Mouse (Mus musculus): ENCODE measurements around the gene Shpk. TPM values are rescaled to one million over a fixed set of nuclear protein-coding genes. Genes with fewer than 3 reads are reported as not detected.

Gene Shpk
- polyA plus RNA-seq, 1 experiment from 2014 or later, result 1.6 TPM

DNA sequence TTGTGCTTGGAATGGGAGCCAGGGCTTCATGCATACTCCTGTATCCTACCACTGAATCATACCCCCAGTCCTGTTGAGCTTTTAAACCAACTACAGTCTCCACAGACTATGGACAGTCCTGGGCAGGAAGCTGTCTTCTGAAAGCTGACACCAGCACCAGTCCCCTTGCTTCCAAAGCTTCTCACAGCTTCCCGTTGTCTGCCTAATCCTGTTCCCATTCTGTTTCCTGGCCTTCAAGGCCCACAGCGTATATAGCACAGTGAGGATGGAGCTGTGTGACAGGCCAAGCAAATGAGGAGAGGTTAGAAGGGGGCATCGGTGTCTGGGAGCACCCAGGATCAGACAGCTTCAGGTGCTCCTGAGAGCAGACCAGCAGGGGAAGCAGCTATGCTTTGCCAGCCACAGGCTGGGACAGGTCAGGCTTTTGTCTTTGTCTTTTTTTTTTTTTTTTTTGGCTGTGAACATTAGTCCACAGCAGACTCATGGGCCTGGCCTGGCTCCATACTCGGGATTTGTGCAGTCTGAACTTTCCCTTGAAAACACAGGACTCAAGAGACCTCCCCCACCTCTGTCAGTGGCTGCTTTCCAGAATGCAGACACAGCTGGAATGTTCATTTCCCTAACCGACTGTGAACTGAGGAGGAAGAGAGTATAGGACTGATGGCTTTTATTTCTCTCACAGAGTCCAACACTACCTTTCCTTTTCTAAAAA lies 36.9 kb downstream of the Shpk start:
- no peak overlapping the region for H3K27ac ChIP-seq (replicated peaks)

DNA sequence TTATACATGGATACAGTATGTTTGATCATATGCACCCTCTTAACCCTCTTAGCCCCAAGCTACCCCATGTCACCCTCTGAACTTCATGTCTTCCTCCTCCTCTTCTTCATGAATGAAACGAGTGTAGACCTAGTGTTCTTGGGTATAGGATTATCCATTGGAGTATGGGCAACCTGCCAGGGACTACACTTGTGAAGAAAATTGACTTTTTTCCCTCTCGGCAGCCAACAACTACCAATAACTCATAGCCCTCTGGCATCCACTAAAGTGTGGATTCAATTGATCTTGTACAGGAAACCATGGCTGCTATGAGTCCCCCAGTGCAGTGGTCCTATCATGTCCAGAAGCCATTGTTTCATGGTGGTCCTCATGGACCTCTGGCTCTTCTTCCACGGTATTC lies 37.5 kb downstream of the Shpk start:
- ATAC-seq (replicated peaks), result no peak
- Histone ChIP-seq H3K4me2 (replicated peaks) (no peak overlapping the region), H3K36me3 (no peaks in the 10 kb centered on the region), H3K27me3 (no peaks in the 10 kb centered on the region), H3K9me3 (no peaks in the 10 kb centered on the region), H3K9ac (replicated peaks) (no peak overlapping the region), H3K27ac (replicated peaks) (no peak overlapping the region), H3K4me1 (no peaks in the 10 kb centered on the region), H3K4me3 (no peak overlapping the region)
- WGBS, result 78% methylated on average over 3 of the region's 3 CpGs

More for the DNA sequence above, 36.9 kb downstream of the Shpk start:
- Histone ChIP-seq H3K27me3 (no peaks in the 10 kb centered on the region), H3K4me1 (no peaks in the 10 kb centered on the region), H3K9ac (replicated peaks) (no peak overlapping the region), H3K36me3 (no peaks in the 10 kb centered on the region), H3K4me2 (replicated peaks) (no peak overlapping the region), H3K4me3 (no peak overlapping the region), H3K9me3 (no peaks in the 10 kb centered on the region)
- 36% methylated on average over 5 of the region's 5 CpGs for WGBS
- no peak for ATAC-seq (replicated peaks)

GRCm38 (mm10) chr11:73242199-73242598 lies 42.9 kb downstream of the Shpk start:
- Histone ChIP-seq H3K4me3 (no peak overlapping the region), H3K27me3 (no peaks in the 10 kb centered on the region), H3K9me3 (no peaks in the 10 kb centered on the region), H3K36me3 (no peaks in the 10 kb centered on the region), H3K9ac (replicated peaks) (no peak overlapping the region), H3K27ac (replicated peaks) (no peak overlapping the region), H3K4me2 (replicated peaks) (no peak overlapping the region), H3K4me1 (no peaks in the 10 kb centered on the region)
- ATAC-seq (replicated peaks), result no peak
- 82% methylated on average over 6 of the region's 6 CpGs for WGBS

DNA sequence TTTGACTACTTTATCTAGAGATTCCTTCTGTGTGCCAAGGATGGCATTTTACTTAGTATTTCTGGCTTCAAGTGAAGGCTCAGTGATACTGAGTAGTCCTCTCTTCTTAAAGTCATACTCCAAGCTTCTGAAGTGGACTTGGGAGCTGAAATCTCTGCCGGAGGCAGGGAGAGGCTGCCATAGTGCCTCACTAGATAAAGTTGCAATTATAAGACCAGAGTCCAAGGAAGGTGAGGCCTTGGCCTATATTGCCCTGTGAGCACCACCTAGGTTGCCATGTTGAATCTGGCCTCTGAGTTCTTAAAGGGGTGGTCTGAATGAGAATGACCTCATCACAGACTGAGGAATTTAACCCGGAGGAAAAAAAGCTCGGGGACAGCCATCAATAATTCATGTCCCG lies 43.5 kb downstream of the Shpk start:
- Histone ChIP-seq H3K36me3 (no peaks in the 10 kb centered on the region), H3K4me3 (no peak overlapping the region), H3K9ac (replicated peaks) (no peak overlapping the region), H3K27me3 (no peaks in the 10 kb centered on the region), H3K4me2 (replicated peaks) (no peak overlapping the region), H3K9me3 (no peaks in the 10 kb centered on the region), H3K4me1 (no peaks in the 10 kb centered on the region), H3K27ac (replicated peaks) (no peak overlapping the region)
- WGBS, result 85% methylated on average over 4 of the region's 4 CpGs
- no peak for ATAC-seq (replicated peaks)

GRCm38 (mm10) chr11:73257362-73257945 lies 58.2 kb downstream of the Shpk start:
- H3K4me3 ChIP-seq, result no peak overlapping the region
- H3K9ac ChIP-seq (replicated peaks), result no peak overlapping the region
- no peak overlapping the region for H3K4me2 ChIP-seq (replicated peaks)
- 87% methylated on average over 4 of the region's 4 CpGs for WGBS
- H3K27me3 ChIP-seq, result no peaks in the 10 kb centered on the region
- no peaks in the 10 kb centered on the region for H3K36me3 ChIP-seq
- H3K4me1 ChIP-seq, result no peaks in the 10 kb centered on the region
- ATAC-seq (replicated peaks), result no peak
- no peaks in the 10 kb centered on the region for H3K9me3 ChIP-seq
- H3K27ac ChIP-seq (replicated peaks), result no peak overlapping the region

DNA sequence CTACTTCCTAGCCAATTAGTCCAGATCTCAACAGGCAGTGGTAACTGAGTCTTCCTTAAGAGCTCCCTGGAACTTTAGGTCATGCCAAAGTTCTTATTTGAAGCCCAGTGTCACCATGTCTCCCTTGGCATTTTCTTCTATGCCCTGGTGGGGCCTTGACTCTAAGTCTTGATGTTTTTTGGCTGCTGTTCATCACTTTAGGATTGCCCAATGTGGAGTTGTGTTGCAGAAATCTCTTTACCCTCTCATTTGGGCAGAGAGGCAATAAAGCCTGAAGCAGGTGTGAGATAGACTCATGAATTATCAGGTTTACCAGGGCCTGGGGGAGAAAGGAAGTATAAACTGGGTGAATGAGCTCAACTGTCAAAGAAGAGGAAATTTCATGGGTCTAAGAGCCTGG lies 59.4 kb downstream of the Shpk start:
- H3K9me3 ChIP-seq, result no peaks in the 10 kb centered on the region
- H3K9ac ChIP-seq (replicated peaks), result no peak overlapping the region
- no peak overlapping the region for H3K27ac ChIP-seq (replicated peaks)
- H3K4me1 ChIP-seq, result no peaks in the 10 kb centered on the region
- no peaks in the 10 kb centered on the region for H3K36me3 ChIP-seq
- ATAC-seq (replicated peaks), result no peak
- no peak overlapping the region for H3K4me2 ChIP-seq (replicated peaks)
- H3K4me3 ChIP-seq, result no peak overlapping the region
- no peaks in the 10 kb centered on the region for H3K27me3 ChIP-seq

GRCm38 (mm10) chr11:73260457-73260856 lies 61.2 kb downstream of the Shpk start:
- H3K4me1 ChIP-seq, result no peaks in the 10 kb centered on the region
- WGBS, result 73% methylated on average over 3 of the region's 3 CpGs

DNA sequence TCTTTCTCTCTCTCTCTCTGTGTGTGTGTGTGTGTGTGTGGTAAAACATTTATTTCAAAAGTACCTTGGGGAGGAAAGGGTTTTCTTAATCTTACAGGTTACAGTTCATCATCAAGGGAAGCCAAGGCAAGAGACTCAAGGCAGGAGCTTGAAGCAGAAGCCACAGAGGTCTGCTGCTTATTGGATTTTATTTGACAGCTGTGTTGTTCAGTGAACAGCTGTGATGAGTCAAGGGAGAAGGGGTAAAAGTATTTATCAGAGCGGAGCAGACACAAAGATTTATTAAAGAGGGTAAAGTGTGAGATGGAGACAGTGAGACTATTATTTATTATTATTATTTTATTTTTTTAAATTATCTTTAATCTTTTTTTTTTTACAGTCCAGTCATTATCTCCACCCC lies 62.1 kb downstream of the Shpk start:
- Histone ChIP-seq H3K9ac (replicated peaks) (no peak overlapping the region), H3K36me3 (no peaks in the 10 kb centered on the region), H3K27ac (replicated peaks) (no peak overlapping the region), H3K9me3 (no peaks in the 10 kb centered on the region), H3K27me3 (no peaks in the 10 kb centered on the region), H3K4me3 (no peak overlapping the region), H3K4me1 (no peaks in the 10 kb centered on the region), H3K4me2 (replicated peaks) (no peak overlapping the region)
- ATAC-seq (replicated peaks), result no peak
- 100% methylated on average over 1 of the region's 1 CpGs for WGBS

More at GRCm38 (mm10) chr11:73260457-73260856, 61.2 kb downstream of the Shpk start:
- Histone ChIP-seq H3K9ac (replicated peaks) (no peak overlapping the region), H3K36me3 (no peaks in the 10 kb centered on the region), H3K27me3 (no peaks in the 10 kb centered on the region), H3K9me3 (no peaks in the 10 kb centered on the region), H3K4me2 (replicated peaks) (no peak overlapping the region), H3K27ac (replicated peaks) (no peak overlapping the region), H3K4me3 (no peak overlapping the region)
- ATAC-seq (replicated peaks), result no peak

DNA sequence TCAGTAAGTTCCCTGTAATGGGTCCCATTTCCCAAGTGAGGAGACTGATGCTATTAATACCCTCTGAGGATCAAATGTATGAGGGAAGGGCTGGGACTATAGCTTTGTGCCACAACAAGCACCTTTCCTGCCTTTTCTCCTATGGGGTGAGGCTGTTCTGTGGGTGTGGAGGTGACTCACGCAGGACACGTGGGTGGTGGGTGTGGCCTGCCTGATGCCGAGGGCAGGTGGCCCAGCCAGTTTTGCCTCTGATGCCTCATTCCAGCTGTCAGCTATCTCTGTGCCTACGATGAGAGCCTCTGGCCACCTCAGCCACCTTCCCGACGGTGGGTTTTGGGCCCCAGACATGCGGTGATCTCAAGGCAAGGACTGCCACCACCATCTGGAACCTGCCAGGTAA lies 68.0 kb downstream of the Shpk start, which contains the start of gene Trpv3:
Trpv3 (plus strand) TSS at position 122 of the 400 bp plus-strand sequence.
- 90% methylated on average over 7 of the region's 7 CpGs for WGBS
- ATAC-seq (replicated peaks), result no peak
- H3K9ac ChIP-seq (replicated peaks), result no peak within 1 kb of the TSS

More for the DNA sequence above, 68.0 kb downstream of the Shpk start, which contains the start of gene Trpv3:
- no peaks in the 10 kb centered on the region for H3K27me3 ChIP-seq
- H3K36me3 ChIP-seq, result no peaks in the 10 kb centered on the region
- H3K4me2 ChIP-seq (replicated peaks), result no peak within 1 kb of the TSS
- no peaks in the 10 kb centered on the region for H3K9me3 ChIP-seq
- H3K27ac ChIP-seq (replicated peaks), result no peak within 1 kb of the TSS
- no peaks in the 10 kb centered on the region for H3K4me1 ChIP-seq
- H3K4me3 ChIP-seq, result no peak within 1 kb of the TSS

Other genes with a start within 250 kb of the Shpk start
- 0.67 and 0.70 TPM in 2 replicates for gene Atp2a3, start 238.3 kb upstream of the Shpk start, polyA plus RNA-seq (2015; fragmentation: Nextera tagmentation; extraction: Ambion mirVana)
- 0.40 and 0.56 TPM in 2 replicates for gene P2rx1, start 200.4 kb upstream of the Shpk start, polyA plus RNA-seq (2015; fragmentation: Nextera tagmentation; extraction: Ambion mirVana)
- gene Camkk1, start 180.5 kb upstream of the Shpk start, polyA plus RNA-seq (2015; fragmentation: Nextera tagmentation; extraction: Ambion mirVana), result 19.6 TPM in 2 replicates
- 10.7 and 11.1 TPM in 2 replicates for gene Ncbp3, start 151.7 kb upstream of the Shpk start, polyA plus RNA-seq (2015; fragmentation: Nextera tagmentation; extraction: Ambion mirVana)
- 0.18 and 0.34 TPM in 2 replicates for gene Itgae, start 108.9 kb upstream of the Shpk start, polyA plus RNA-seq (2015; fragmentation: Nextera tagmentation; extraction: Ambion mirVana)
- gene Haspin, start 61.2 kb upstream of the Shpk start, polyA plus RNA-seq (2015; fragmentation: Nextera tagmentation; extraction: Ambion mirVana), result 7.6 and 7.7 TPM in 2 replicates
- 1.0 and 1.3 TPM in 2 replicates for gene P2rx5, start 39.0 kb upstream of the Shpk start, polyA plus RNA-seq (2015; fragmentation: Nextera tagmentation; extraction: Ambion mirVana)
- gene Emc6, start 22.4 kb upstream of the Shpk start, polyA plus RNA-seq (2015; fragmentation: Nextera tagmentation; extraction: Ambion mirVana), result 131 and 132 TPM in 2 replicates
- 172 and 173 TPM in 2 replicates for gene Tax1bp3, start 22.4 kb upstream of the Shpk start, polyA plus RNA-seq (2015; fragmentation: Nextera tagmentation; extraction: Ambion mirVana)
- 17.4 and 21.5 TPM in 2 replicates for gene Ctns, start 418 bp upstream of the Shpk start, polyA plus RNA-seq (2015; fragmentation: Nextera tagmentation; extraction: Ambion mirVana)
- gene Trpv1, start 34.8 kb downstream of the Shpk start, polyA plus RNA-seq (2015; fragmentation: Nextera tagmentation; extraction: Ambion mirVana), result 0.14 TPM in 1 of 2 replicates, not detected in the other
- gene Trpv3, start 67.9 kb downstream of the Shpk start, polyA plus RNA-seq (2015; fragmentation: Nextera tagmentation; extraction: Ambion mirVana), result 0.06 and 0.09 TPM in 2 replicates
- 0.54 and 0.57 TPM in 2 replicates for gene Aspa, start 130.1 kb downstream of the Shpk start, polyA plus RNA-seq (2015; fragmentation: Nextera tagmentation; extraction: Ambion mirVana)
- gene Gm49340, start 130.3 kb downstream of the Shpk start, polyA plus RNA-seq (2015; fragmentation: Nextera tagmentation; extraction: Ambion mirVana), result not detected in 2 replicates
- gene Spata22, start 130.3 kb downstream of the Shpk start, polyA plus RNA-seq (2015; fragmentation: Nextera tagmentation; extraction: Ambion mirVana), result not detected in 2 replicates
- not detected in 2 replicates for gene Olfr20, start 151.3 kb downstream of the Shpk start, polyA plus RNA-seq (2015; fragmentation: Nextera tagmentation; extraction: Ambion mirVana)
- gene Olfr376, start 171.8 kb downstream of the Shpk start, polyA plus RNA-seq (2015; fragmentation: Nextera tagmentation; extraction: Ambion mirVana), result not detected in 2 replicates
- gene Olfr1, start 200.2 kb downstream of the Shpk start, polyA plus RNA-seq (2015; fragmentation: Nextera tagmentation; extraction: Ambion mirVana), result not detected in 2 replicates
- gene Olfr378, start 229.0 kb downstream of the Shpk start, polyA plus RNA-seq (2015; fragmentation: Nextera tagmentation; extraction: Ambion mirVana), result not detected in 2 replicates